Mouse (Mus musculus) layer of hippocampus, adult 2 months (tissue): ENCODE data around the gene Olfm2. TPM values are rescaled to one million over a fixed set of nuclear protein-coding genes. Genes with fewer than 3 reads are reported as not detected.
"Not testable (repeated sequence)": the region's sequence is repeated elsewhere in the genome, so short reads cannot be mapped to it uniquely, and the experiment has no call there.

Source experiments
- DNase-seq, 2 experiments: peaks; one replicate each; pipeline ENCODE4 v3.0.0; 2022; ENCODE audit warnings: low spot score in 2 of 2
- H3K27ac ChIP-seq: fragments of 200-600 bp; 2 replicates; pipeline ENCODE4 v1.8.1; 2022
- H3K4me3 ChIP-seq: fragments of 200-600 bp; 2 replicates; pipeline ENCODE4 v1.8.1; 2022; ENCODE audit warnings: mild to moderate bottlenecking
- CTCF ChIP-seq: fragments of 200-600 bp; conservative IDR thresholded peaks from 2 replicates; pipeline ENCODE4 v1.8.1; 2022; ENCODE audit warnings: antibody characterized with exemption, mild to moderate bottlenecking, moderate library complexity
- total RNA-seq, 2 experiments: library from RNA; stranded (reverse); gene quantifications; 2 replicates each; pipeline ENCODE4 v1.2.3; 2021

Olfm2 gene
- total RNA-seq, 2 experiments from 2014 or later: 31.6 to 37.6 TPM

GRCm38 (mm10) chr9:20636256-20636655 lies 109.9 kb downstream of the Olfm2 start:
- H3K27ac ChIP-seq: no peak overlapping the region
- DNase-seq: no peak
- no peak for TF ChIP-seq CTCF
- H3K4me3 ChIP-seq: no peak overlapping the region

DNA sequence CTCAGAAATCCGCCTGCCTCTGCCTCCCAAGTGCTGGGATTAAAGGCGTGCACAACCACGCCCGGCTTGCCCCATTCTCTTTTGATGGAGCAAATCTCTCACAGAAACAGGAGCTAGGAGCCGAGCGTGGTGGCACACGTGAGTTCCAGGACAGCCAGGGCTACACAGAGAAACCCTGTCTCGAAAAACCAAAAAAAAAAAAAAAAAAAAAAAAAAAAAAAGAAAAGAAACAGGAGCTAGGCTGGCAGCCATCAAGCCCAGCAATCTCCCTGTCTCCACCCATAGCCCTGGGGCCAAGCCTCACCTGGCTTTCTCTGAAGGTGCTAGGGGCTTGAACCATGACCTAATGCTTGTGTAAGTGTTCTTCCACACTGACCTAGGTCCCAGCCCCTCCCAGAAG lies 110.5 kb downstream of the Olfm2 start:
- not testable (repeated sequence) for H3K4me3 ChIP-seq, DNase-seq, H3K27ac ChIP-seq

DNA sequence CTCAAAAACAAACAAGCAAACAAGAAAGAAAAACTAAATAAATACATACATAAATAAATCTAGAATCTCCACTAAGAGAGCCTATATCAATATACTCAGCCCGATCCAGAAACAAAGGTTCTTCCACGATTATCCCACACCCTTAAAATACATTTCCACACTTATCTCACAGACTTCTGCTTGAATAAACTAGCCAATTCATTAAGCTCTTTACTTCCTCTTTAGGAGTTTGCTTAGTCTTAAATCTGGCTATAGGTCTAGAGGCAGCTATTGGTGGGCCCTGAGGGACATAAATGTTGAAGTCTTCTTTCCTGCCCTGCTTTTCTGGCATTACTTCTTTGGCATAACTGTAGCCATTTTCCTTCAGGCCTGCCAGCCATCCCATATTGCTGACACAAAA lies 114.8 kb downstream of the Olfm2 start:
- no peak for TF ChIP-seq CTCF
- DNase-seq: no peak
- Histone ChIP-seq H3K4me3 (no peak overlapping the region), H3K27ac (no peak overlapping the region)

Other genes starting within 250 kb of the Olfm2 start
- gene Zfp266, start 224.9 kb downstream of the Olfm2 start, total RNA-seq: 10 to 100 TPM; 39.8 to 45.1 TPM
- gene Zfp846, start 165.1 kb downstream of the Olfm2 start, total RNA-seq: 10 to 100 TPM; 19.8 to 22.9 TPM
- gene Ubl5, start 103.5 kb downstream of the Olfm2 start, total RNA-seq: 100 to 1,000 TPM; 277 to 326 TPM
- 10 to 100 TPM; 25.5 to 27.7 TPM for gene Fbxl12, start 101.6 kb downstream of the Olfm2 start, total RNA-seq
- 10 to 100 TPM; 32.8 to 34.0 TPM for gene Pin1, start 94.3 kb downstream of the Olfm2 start, total RNA-seq
- 1 to 10 TPM; 1.6 to 1.8 TPM for gene Col5a3, start 68.7 kb upstream of the Olfm2 start, total RNA-seq
- gene Rdh8, start 72.2 kb upstream of the Olfm2 start, total RNA-seq: not detected
- 10 to 100 TPM; 77.6 to 85.9 TPM for gene A230050P20Rik, start 122.3 kb upstream of the Olfm2 start, total RNA-seq
- gene Angptl6, start 133.4 kb upstream of the Olfm2 start, total RNA-seq: 10 to 100 TPM in 1 of 2 experiments, 1 to 10 TPM in 1; 8.9 to 10.3 TPM
- gene Ppan, start 141.8 kb upstream of the Olfm2 start, total RNA-seq: 10 to 100 TPM; 27.5 to 27.6 TPM
- gene Eif3g, start 152.3 kb upstream of the Olfm2 start, total RNA-seq: 100 to 1,000 TPM; 122 to 131 TPM
- gene Dnmt1, start 213.5 kb upstream of the Olfm2 start, total RNA-seq: 10 to 100 TPM; 34.5 to 36.2 TPM
- gene S1pr2, start 230.4 kb upstream of the Olfm2 start, total RNA-seq: 1 to 10 TPM; 1.1 to 1.6 TPM